Mouse (Mus musculus): ENCODE measurements at regions not wholly inside any gene's neighbourhood (a gene's known extent, or its start where the extent isn't known, plus 50 kb on each side); places are given as distances from the start of the nearest gene placed in this dataset.

DNA sequence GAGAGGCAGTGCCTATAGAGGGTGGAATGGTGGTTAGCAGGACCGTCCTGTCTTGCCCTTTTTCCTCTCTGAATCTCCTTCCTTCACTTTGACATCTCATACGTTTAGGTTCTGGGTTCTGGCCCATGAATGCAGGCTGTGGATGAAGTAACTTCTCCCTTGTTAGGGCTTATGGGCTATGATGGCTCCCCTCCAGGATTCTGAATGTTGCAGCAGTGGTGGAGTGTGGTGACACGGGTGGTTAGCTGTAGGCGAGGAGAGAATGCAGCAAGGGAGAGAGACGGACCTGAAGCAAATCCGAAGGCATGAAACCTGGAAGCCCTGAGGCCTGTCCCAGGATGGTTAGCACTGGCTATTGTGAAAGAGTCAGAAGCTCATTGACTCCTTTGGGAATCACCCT lies 204.4 kb upstream of the Gm5148 start:
- Histone ChIP-seq H3K4me1 (ENCODE audit: control insufficient read depth, insufficient read depth, low read length) (no peaks in the 10 kb centered on the region), H3K27ac (replicated peaks; ENCODE audit: insufficient read depth, low read depth, low read length) (no peak overlapping the region), H3K27me3 (ENCODE audit: control insufficient read depth, insufficient read depth, low read length) (no peaks in the 10 kb centered on the region), H3K4me3 (ENCODE audit: insufficient read depth, low read depth, low read length) (no peak overlapping the region), H3K79me2 (ENCODE audit: control insufficient read depth, insufficient read depth, low read length) (no peaks in the 10 kb centered on the region), H3K36me3 (ENCODE audit: control insufficient read depth, insufficient read depth, low read length) (no peaks in the 10 kb centered on the region), H3K9ac (ENCODE audit: low read depth, low read length) (no peak overlapping the region)
- DNase-seq (ENCODE audit: extremely low read depth, low read depth, low spot score) = no peak
- TF ChIP-seq CTCF (IDR thresholded peaks at IDR 0.05; ENCODE audit: low read depth, low read length) = no peak
- no peak for TF ChIP-seq POLR2A (IDR thresholded peaks at IDR 0.05; ENCODE audit: extremely low read depth, insufficient read depth, low read length)
- WGBS = 88% methylated on average over 6 of the region's 6 CpGs

DNA sequence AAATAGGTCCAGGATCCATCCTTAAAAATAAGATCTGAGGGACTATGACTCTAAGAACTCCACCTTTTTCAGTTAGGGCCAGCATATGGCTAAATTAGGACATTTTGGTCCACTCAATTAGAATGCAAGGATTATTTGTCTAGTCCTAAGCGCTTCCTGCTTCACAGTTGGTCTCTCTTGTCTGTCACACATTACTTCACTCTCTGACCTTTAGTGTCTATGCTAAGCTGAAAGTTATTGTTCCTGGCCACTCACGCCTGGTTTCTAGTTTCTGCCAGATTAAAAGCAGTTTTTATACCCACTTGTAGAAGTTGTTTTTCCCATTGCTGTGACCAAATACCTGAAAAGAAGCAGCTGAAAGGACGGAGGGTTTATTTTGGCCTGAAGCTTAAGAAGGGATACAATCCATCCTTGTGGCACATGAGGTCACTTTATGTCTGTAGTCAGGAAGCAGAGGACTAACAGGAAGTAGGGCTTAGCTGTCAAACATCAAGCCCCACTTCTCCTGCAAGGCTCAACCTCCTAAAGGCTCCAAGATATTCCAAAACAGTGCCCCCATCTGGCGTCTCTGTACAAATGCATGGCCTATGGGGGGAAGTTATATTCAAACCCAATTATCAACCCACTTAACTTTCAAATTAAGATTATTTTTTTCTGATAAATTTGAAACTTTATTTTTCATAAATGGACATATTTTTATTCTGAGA lies 195.3 kb upstream of the Gm5148 start:
- Histone ChIP-seq H3K27me3 (ENCODE audit: control insufficient read depth, insufficient read depth, low read length) (no peaks in the 10 kb centered on the region), H3K79me2 (ENCODE audit: control insufficient read depth, insufficient read depth, low read length) (no peaks in the 10 kb centered on the region), H3K9ac (ENCODE audit: low read depth, low read length) (no peak overlapping the region), H3K4me3 (ENCODE audit: insufficient read depth, low read depth, low read length) (no peak overlapping the region), H3K4me1 (ENCODE audit: control insufficient read depth, insufficient read depth, low read length) (peaks cover 2% of the 10 kb centered on the region), H3K27ac (replicated peaks; ENCODE audit: insufficient read depth, low read depth, low read length) (no peak overlapping the region), H3K36me3 (ENCODE audit: control insufficient read depth, insufficient read depth, low read length) (no peaks in the 10 kb centered on the region)
- DNase-seq (ENCODE audit: extremely low read depth, low read depth, low spot score) = no peak
- 84% methylated on average over 4 of the region's 4 CpGs for WGBS
- no peak for TF ChIP-seq POLR2A (IDR thresholded peaks at IDR 0.05; ENCODE audit: extremely low read depth, insufficient read depth, low read length)
- no peak for TF ChIP-seq CTCF (IDR thresholded peaks at IDR 0.05; ENCODE audit: low read depth, low read length)

DNA sequence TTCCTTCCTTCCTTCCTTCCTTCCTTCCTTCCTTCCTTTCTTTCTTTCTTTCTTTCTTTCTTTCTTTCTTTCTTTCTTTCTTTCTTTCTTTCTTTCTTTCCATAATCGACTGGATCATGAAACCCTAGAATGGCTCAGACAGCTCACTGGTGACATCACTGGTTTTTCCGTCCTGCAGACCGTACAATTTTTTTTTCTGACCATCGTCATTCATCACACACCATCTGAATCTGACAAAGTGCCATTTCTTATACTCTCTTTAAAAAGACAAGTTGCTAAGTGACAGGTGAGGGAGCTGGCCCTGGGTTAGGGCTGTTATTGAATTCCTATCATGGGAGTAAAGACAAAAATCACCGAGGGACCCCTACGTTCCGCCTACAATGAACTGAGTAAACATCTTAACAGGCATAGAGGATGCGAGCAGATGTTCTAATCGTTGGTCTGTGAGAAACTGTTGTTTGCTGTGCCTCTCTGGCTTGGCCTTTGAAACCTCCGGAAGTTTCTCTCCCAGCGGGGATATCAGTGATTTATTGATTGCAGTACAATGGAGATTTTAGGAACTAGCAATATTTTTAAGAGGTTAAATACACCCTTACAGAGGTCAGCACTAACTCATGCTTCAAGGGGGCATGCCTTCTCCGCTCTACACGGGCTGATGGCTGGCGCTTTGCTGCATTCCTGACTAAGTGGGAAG lies 192.6 kb upstream of the Gm5148 start:
- H3K9ac ChIP-seq (ENCODE audit: low read depth, low read length) = no peak overlapping the region
- H3K36me3 ChIP-seq (ENCODE audit: control insufficient read depth, insufficient read depth, low read length) = no peaks in the 10 kb centered on the region
- no peak overlapping the region for H3K27ac ChIP-seq (replicated peaks; ENCODE audit: insufficient read depth, low read depth, low read length)
- TF ChIP-seq POLR2A (IDR thresholded peaks at IDR 0.05; ENCODE audit: extremely low read depth, insufficient read depth, low read length) (no peak), CTCF (IDR thresholded peaks at IDR 0.05; ENCODE audit: low read depth, low read length) (no peak)
- WGBS = 49% methylated on average over 14 of the region's 14 CpGs
- H3K4me1 ChIP-seq (ENCODE audit: control insufficient read depth, insufficient read depth, low read length) = peaks cover 2% of the 10 kb centered on the region
- 0 out of 2 replicates have a peak, but pooled peaks cover 2% of the 10 kb centered on the region for H3K27me3 ChIP-seq (ENCODE audit: control insufficient read depth, insufficient read depth, low read length)
- H3K79me2 ChIP-seq (ENCODE audit: control insufficient read depth, insufficient read depth, low read length) = no peaks in the 10 kb centered on the region
- DNase-seq (ENCODE audit: extremely low read depth, low read depth, low spot score) = no peak
- no peak overlapping the region for H3K4me3 ChIP-seq (ENCODE audit: insufficient read depth, low read depth, low read length)

DNA sequence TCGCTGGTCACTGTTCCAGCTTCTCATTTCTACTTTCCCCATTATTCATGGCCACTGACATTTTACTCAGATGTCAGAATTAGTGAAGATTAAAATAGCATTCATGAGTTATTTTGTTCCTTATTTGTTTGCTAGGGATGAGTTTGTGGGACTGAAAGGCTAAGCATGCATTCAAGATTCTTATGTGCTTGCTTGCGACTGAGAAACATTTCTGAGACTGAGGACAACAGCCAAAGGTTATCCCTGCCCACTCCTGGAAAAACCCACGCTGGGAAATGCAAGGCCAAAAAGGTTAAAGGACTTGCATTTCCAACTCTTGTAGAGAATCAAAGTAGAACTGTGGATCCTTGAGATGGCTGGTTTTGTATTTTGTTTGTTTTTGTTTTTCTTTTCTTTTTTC lies 192.0 kb upstream of the Gm5148 start:
- whole genome bisulfite sequencing = 62% methylated on average over 3 of the region's 3 CpGs

DNA sequence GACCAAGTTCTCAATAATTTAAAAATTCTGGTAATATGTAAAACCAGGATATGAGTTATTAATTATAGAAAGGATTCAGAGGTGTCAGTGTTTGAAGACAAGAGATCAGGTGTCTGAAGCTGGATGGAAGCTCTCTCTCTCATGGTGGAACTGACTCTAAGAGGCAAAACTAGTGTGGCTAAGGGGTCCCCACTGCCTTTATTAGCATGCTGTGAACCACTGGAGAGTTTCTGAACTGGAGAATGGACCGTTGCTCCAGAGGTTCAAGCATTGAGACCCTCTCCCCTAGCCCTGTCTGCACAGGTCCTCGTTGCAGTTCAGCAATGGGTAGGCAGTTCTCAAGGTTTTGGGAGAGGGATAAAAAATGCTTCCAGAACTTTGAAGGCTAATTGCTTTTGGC lies 191.4 kb upstream of the Gm5148 start:
- H3K27ac ChIP-seq (replicated peaks; ENCODE audit: insufficient read depth, low read depth, low read length) = no peak overlapping the region
- no peak overlapping the region for H3K4me3 ChIP-seq (ENCODE audit: insufficient read depth, low read depth, low read length)
- no peaks in the 10 kb centered on the region for H3K79me2 ChIP-seq (ENCODE audit: control insufficient read depth, insufficient read depth, low read length)
- no peaks in the 10 kb centered on the region for H3K36me3 ChIP-seq (ENCODE audit: control insufficient read depth, insufficient read depth, low read length)
- peaks cover 2% of the 10 kb centered on the region for H3K4me1 ChIP-seq (ENCODE audit: control insufficient read depth, insufficient read depth, low read length)
- H3K9ac ChIP-seq (ENCODE audit: low read depth, low read length) = no peak overlapping the region
- 55% methylated on average over 2 of the region's 2 CpGs for WGBS
- DNase-seq (ENCODE audit: extremely low read depth, low read depth, low spot score) = no peak
- H3K27me3 ChIP-seq (ENCODE audit: control insufficient read depth, insufficient read depth, low read length) = 0 out of 2 replicates have a peak, but pooled peaks cover 2% of the 10 kb centered on the region
- TF ChIP-seq CTCF (IDR thresholded peaks at IDR 0.05; ENCODE audit: low read depth, low read length) (no peak), POLR2A (IDR thresholded peaks at IDR 0.05; ENCODE audit: extremely low read depth, insufficient read depth, low read length) (no peak)

More for the DNA sequence above, 192.0 kb upstream of the Gm5148 start:
- Histone ChIP-seq H3K27me3 (ENCODE audit: control insufficient read depth, insufficient read depth, low read length) (0 out of 2 replicates have a peak, but pooled peaks cover 2% of the 10 kb centered on the region), H3K27ac (replicated peaks; ENCODE audit: insufficient read depth, low read depth, low read length) (no peak overlapping the region), H3K9ac (ENCODE audit: low read depth, low read length) (no peak overlapping the region), H3K4me3 (ENCODE audit: insufficient read depth, low read depth, low read length) (no peak overlapping the region), H3K36me3 (ENCODE audit: control insufficient read depth, insufficient read depth, low read length) (no peaks in the 10 kb centered on the region), H3K79me2 (ENCODE audit: control insufficient read depth, insufficient read depth, low read length) (no peaks in the 10 kb centered on the region), H3K4me1 (ENCODE audit: control insufficient read depth, insufficient read depth, low read length) (peaks cover 2% of the 10 kb centered on the region)
- DNase-seq (ENCODE audit: extremely low read depth, low read depth, low spot score) = no peak
- TF ChIP-seq POLR2A (IDR thresholded peaks at IDR 0.05; ENCODE audit: extremely low read depth, insufficient read depth, low read length) = no peak

DNA sequence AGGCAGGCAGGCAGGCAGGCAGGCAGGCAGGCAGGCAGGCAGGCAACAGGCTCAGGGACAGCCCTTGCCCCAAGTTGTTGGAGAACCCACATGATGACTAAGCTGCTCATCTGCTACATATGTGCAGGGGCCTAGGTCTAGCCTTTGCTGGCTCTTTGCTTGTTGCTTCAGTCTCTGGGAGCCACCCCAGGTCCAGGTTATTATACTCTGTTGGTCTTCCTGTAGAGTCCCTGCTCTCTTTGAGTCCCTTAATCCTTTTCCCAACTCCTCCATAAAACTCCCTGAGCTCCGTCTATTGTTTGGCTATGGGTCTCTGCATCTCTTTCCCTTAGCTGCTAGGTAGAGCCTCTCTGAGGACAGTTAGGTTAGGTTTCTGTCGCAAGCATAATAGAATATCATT lies 189.8 kb upstream of the Gm5148 start:
- no peak for DNase-seq (ENCODE audit: extremely low read depth, low read depth, low spot score)
- 97% methylated on average over 2 of the region's 2 CpGs for WGBS
- no peaks in the 10 kb centered on the region for H3K36me3 ChIP-seq (ENCODE audit: control insufficient read depth, insufficient read depth, low read length)

More for the DNA sequence above, 189.8 kb upstream of the Gm5148 start:
- 0 out of 2 replicates have a peak, but pooled peaks cover 2% of the 10 kb centered on the region for H3K27me3 ChIP-seq (ENCODE audit: control insufficient read depth, insufficient read depth, low read length)
- H3K79me2 ChIP-seq (ENCODE audit: control insufficient read depth, insufficient read depth, low read length) = no peaks in the 10 kb centered on the region
- H3K9ac ChIP-seq (ENCODE audit: low read depth, low read length) = no peak overlapping the region
- peaks cover 2% of the 10 kb centered on the region for H3K4me1 ChIP-seq (ENCODE audit: control insufficient read depth, insufficient read depth, low read length)
- H3K4me3 ChIP-seq (ENCODE audit: insufficient read depth, low read depth, low read length) = no peak overlapping the region
- no peak overlapping the region for H3K27ac ChIP-seq (replicated peaks; ENCODE audit: insufficient read depth, low read depth, low read length)
- TF ChIP-seq CTCF (IDR thresholded peaks at IDR 0.05; ENCODE audit: low read depth, low read length) (no peak), POLR2A (IDR thresholded peaks at IDR 0.05; ENCODE audit: extremely low read depth, insufficient read depth, low read length) (no peak)
